Mouse (Mus musculus) lung, postnatal 0 days (tissue): ENCODE measurements around the gene Htr7. TPM values are rescaled to one million over a fixed set of nuclear protein-coding genes. Genes with fewer than 3 reads are reported as not detected.

Source experiments
- ATAC-seq: fragments of 200-750 bp; cut with Nextera tagmentation; 2 replicates; pipeline ENCODE4 v1.8.0; 2017; ENCODE audit warnings: moderate library complexity
- DNase-seq: peaks from one replicate; pipeline ENCODE4 v3.0.0-alpha.2; 2016; ENCODE audit warnings: low spot score
- H3K27ac ChIP-seq: fragments of 300-500 bp; sonication (generic); 2 replicates; pipeline ENCODE4 v1.5.1; 2014; ENCODE audit warnings: antibody characterized with exemption, mild to moderate bottlenecking, low read length, mixed read lengths
- H3K27me3 ChIP-seq: fragments of 300-500 bp; sonication (generic); replicated peaks from 2 replicates; pipeline ENCODE4 v1.6.1; 2014; ENCODE audit warnings: low read length, mixed read lengths; ENCODE audit not compliant: insufficient read depth
- H3K36me3 ChIP-seq: fragments of 300-500 bp; sonication (generic); 2 replicates; pipeline ENCODE4 v1.6.1; 2014; ENCODE audit warnings: low read length, mixed read lengths; ENCODE audit not compliant: insufficient read depth
- H3K4me1 ChIP-seq: fragments of 300-500 bp; sonication (generic); 2 replicates; pipeline ENCODE4 v1.6.1; 2014; ENCODE audit warnings: antibody characterized with exemption, low read depth, low read length, mixed read lengths; ENCODE audit not compliant: insufficient read depth
- H3K4me2 ChIP-seq: fragments of 300-500 bp; sonication (generic); replicated peaks from 2 replicates; pipeline ENCODE4 v1.6.1; 2014; ENCODE audit warnings: low read depth, mild to moderate bottlenecking, low read length, moderate library complexity, mixed read lengths
- H3K4me3 ChIP-seq: fragments of 300-500 bp; sonication (generic); 2 replicates; pipeline ENCODE4 v1.5.1; 2014; ENCODE audit warnings: low read depth, low read length
- H3K9ac ChIP-seq: fragments of 300-500 bp; sonication (generic); replicated peaks from 2 replicates; pipeline ENCODE4 v1.6.1; 2014; ENCODE audit warnings: low read depth, mild to moderate bottlenecking
- H3K9me3 ChIP-seq: fragments of 300-500 bp; sonication (generic); 2 replicates; pipeline ENCODE4 v1.6.1; 2016; ENCODE audit warnings: low read length, mixed read lengths
- CTCF ChIP-seq: IDR thresholded peaks from 2 replicates; pipeline ENCODE4 v1.5.1; 2016; ENCODE audit warnings: antibody characterized with exemption, mild to moderate bottlenecking
- EP300 ChIP-seq: IDR thresholded peaks from 2 replicates; pipeline ENCODE4 v1.6.1; 2016; ENCODE audit warnings: antibody characterized with exemption, mild to moderate bottlenecking, control low read depth
- WGBS: fragments of 180-500 bp; shearing (Covaris S2); extraction: QIAGEN DNeasy Blood & Tissue Kit; methylation state at CpG from one replicate; pipeline ENCODE4 v1.1.7; 2014; 5-methylcytosine and 5-hydroxymethylcytosine counted together
- polyA plus RNA-seq: library from polyadenylated mRNA; unstranded; fragments of >200 nt; fragmentation: Nextera tagmentation; extraction: Ambion mirVana; gene quantifications from 2 replicates; pipeline ENCODE4 v1.2.1, GENCODE M21; 2015

The Htr7 gene
- polyA plus RNA-seq, 1 experiment from 2014 or later = not detected

DNA sequence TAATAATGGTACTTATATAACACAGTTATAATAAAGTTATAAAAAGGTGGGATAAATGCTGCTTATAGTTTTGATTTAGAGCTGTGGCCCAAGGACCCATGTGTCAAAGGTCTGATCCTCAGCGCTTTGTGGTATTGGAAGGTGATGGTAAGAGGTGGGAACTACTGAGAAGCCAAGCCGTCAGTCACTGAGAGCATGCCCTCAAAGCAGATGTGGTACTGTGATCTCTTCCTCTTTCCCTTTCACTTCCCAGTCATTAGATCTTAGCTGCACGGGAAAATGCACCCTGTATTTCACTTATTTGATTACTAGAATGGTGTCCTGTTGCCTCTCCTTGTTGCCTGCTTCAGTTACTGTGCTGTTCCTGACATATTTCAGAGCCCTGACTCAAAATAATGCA, 59.9 kb downstream of the Htr7 start:
- Histone ChIP-seq H3K36me3 (no peaks in the 10 kb centered on the region), H3K4me1 (no peaks in the 10 kb centered on the region), H3K4me2 (no peak overlapping the region), H3K9ac (no peak overlapping the region), H3K9me3 (no peaks in the 10 kb centered on the region), H3K27ac (no peak overlapping the region), H3K4me3 (no peak overlapping the region), H3K27me3 (no peaks in the 10 kb centered on the region)
- TF ChIP-seq CTCF = no peak
- TF ChIP-seq EP300 = no peak
- 66% methylated on average over 3 of the region's 3 CpGs for WGBS
- ATAC-seq (no peak), DNase-seq (peak; percentile 10)

DNA sequence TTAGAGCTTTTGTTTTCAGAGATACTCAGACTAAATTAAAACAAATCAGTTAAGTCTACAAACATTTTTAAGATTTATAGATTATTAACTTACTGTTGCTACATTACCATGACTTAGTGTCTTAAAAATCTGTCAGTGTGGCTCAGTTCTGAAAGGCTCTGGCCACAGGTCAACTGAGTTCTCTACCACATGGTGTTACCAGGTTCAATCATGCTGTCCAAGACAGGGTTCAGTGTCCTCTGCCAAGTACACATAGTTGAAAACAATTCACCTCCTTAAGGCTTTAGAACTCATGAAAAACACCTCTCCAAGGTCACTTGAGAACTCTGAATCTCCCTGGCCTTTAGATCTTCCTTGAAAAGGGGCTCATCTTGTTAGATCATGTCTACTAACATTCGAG, 69.8 kb downstream of the Htr7 start:
- 71% methylated on average over 1 of the region's 1 CpGs for WGBS
- no peak overlapping the region for H3K4me3 ChIP-seq
- no peak overlapping the region for H3K4me2 ChIP-seq
- no peaks in the 10 kb centered on the region for H3K27me3 ChIP-seq
- no peaks in the 10 kb centered on the region for H3K9me3 ChIP-seq
- H3K9ac ChIP-seq = no peak overlapping the region
- ATAC-seq (no peak), DNase-seq (no peak)
- no peak for TF ChIP-seq EP300
- no peaks in the 10 kb centered on the region for H3K4me1 ChIP-seq
- no peaks in the 10 kb centered on the region for H3K36me3 ChIP-seq
- no peak overlapping the region for H3K27ac ChIP-seq

DNA sequence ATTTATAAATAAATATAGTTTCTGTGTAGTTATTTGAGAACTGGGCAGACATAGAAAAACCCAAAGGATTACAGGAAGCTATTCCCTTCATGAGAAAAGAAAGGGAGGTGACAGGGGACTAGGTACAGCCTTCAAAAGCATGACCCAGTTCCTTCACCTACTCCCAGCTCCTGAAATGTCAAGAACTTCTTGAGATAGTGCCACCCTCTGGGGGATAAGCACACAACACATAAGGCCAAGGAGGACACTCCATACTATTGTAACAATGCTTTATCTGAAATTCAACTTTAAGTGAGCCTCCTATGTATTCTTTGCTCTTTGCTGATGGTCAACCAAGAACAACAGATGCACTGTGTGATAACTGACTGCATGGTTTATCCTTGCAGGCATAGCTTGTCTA, 82.6 kb downstream of the Htr7 start:
- H3K4me2 ChIP-seq = no peak overlapping the region
- no peaks in the 10 kb centered on the region for H3K27me3 ChIP-seq
- H3K36me3 ChIP-seq = no peaks in the 10 kb centered on the region
- no peak overlapping the region for H3K9ac ChIP-seq
- H3K4me1 ChIP-seq = no peaks in the 10 kb centered on the region
- ATAC-seq (no peak), DNase-seq (no peak)
- TF ChIP-seq CTCF (no peak), EP300 (no peak)
- no peak overlapping the region for H3K4me3 ChIP-seq
- no peak overlapping the region for H3K27ac ChIP-seq
- H3K9me3 ChIP-seq = no peaks in the 10 kb centered on the region

DNA sequence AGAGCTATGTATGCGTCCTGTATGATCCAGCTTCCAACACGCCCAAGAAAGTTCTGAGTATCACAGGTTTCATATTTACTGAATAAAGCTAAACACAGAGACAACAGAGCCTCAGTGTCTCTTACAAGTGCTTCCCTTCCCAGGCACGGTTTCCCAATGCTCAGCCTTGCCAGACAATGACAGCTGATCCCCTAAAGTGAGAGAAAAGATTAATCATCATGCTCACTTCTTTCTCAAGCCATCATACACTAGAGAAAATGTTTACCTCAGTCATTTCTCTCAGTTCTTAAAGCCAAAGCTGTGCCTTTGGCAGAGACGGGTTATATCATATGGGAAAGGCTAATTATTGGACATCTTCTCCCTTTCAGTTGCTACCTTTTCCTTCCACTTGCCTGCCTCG, 99.7 kb downstream of the Htr7 start:
- DNase-seq (no peak), ATAC-seq (no peak)
- Histone ChIP-seq H3K4me3 (no peak overlapping the region), H3K9ac (no peak overlapping the region), H3K27ac (no peak overlapping the region), H3K9me3 (no peaks in the 10 kb centered on the region), H3K4me1 (no peaks in the 10 kb centered on the region), H3K36me3 (no peaks in the 10 kb centered on the region), H3K4me2 (no peak overlapping the region), H3K27me3 (no peaks in the 10 kb centered on the region)
- 62% methylated on average over 5 of the region's 5 CpGs for WGBS
- no peak for TF ChIP-seq CTCF
- TF ChIP-seq EP300 = no peak

DNA sequence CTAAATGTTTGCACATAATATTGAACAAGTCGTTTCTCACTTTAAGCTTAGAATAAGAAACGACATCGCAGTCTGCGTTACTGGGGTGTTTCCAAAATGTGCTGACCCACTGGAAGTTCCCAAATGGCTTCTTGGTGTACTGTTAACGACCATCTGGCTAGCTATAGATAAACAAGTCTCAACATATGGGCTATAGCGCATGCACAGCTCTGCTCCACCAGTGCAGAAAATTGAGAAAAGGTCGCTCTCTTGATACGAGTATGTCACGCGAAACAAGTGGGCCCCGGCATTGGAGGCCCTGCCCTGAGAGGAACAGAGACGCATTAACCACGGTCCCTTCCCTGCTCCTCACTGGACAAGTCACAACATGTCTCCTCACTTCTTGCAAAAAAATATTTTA, 101.6 kb downstream of the Htr7 start:
- no peaks in the 10 kb centered on the region for H3K27me3 ChIP-seq
- H3K9ac ChIP-seq = no peak overlapping the region
- no peak for DNase-seq
- TF ChIP-seq CTCF = no peak
- TF ChIP-seq EP300 = no peak
- ATAC-seq = no peak
- no peak overlapping the region for H3K27ac ChIP-seq
- H3K4me1 ChIP-seq = no peaks in the 10 kb centered on the region
- no peaks in the 10 kb centered on the region for H3K36me3 ChIP-seq
- no peaks in the 10 kb centered on the region for H3K9me3 ChIP-seq
- no peak overlapping the region for H3K4me2 ChIP-seq
- no peak overlapping the region for H3K4me3 ChIP-seq
- 83% methylated on average over 13 of the region's 13 CpGs for WGBS

DNA sequence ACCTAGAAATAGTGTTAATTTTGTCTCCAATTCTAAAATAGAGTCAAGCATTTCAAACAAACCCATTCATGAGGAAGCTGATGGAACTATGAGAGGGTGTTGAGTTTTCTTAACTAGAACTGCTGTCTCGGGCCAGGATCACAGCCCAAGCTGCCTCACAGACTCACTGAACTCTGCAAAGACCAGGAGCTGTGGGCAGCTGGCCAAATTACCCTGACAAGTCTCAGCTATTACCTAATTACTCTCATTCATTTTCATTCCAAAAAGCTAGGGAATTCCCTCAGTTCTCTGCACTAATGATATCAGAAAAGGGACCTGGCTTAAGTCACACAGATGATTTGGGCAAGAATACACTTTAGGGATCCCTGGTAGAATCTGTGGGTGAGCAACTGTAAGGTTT, 107.4 kb downstream of the Htr7 start:
- Histone ChIP-seq H3K27ac (no peak overlapping the region), H3K4me3 (no peak overlapping the region), H3K9ac (no peak overlapping the region), H3K9me3 (no peaks in the 10 kb centered on the region), H3K4me2 (no peak overlapping the region), H3K36me3 (no peaks in the 10 kb centered on the region), H3K27me3 (no peaks in the 10 kb centered on the region), H3K4me1 (no peaks in the 10 kb centered on the region)
- 23% methylated on average over 1 of the region's 1 CpGs for WGBS
- DNase-seq (no peak), ATAC-seq (no peak)
- TF ChIP-seq CTCF (no peak), EP300 (no peak)

DNA sequence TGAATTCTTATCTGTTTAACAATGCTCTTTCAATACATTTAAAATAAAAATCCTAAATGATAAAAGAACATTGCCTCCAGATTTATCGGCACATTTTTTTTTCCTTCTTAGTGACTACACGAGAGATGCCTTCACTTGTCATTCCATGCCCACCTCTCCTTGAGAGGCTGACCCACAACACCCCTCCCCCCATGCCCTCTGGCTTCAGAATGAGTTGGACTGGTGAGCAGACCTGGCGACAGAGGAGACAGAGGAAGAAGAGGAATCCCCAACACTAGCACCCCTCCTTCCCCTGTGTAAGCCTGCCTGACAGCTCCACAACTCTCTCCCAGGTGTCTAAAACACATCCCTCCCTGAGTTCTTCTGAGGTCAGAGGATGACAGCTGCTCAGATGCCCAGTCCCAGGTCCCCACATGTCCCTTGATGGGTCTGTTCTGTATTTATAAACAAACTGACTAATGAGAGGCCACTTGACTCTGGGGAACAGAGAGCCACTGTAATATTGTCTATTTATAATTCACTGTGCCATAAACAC, 132.3 kb downstream of the Htr7 start:
- Histone ChIP-seq H3K27ac (no peak overlapping the region), H3K4me2 (no peak overlapping the region), H3K9ac (no peak overlapping the region), H3K4me1 (no peaks in the 10 kb centered on the region), H3K36me3 (no peaks in the 10 kb centered on the region), H3K9me3 (no peaks in the 10 kb centered on the region), H3K4me3 (no peak overlapping the region), H3K27me3 (no peaks in the 10 kb centered on the region)
- WGBS = 38% methylated on average over 3 of the region's 3 CpGs
- no peak for ATAC-seq
- no peak for DNase-seq
- no peak for TF ChIP-seq CTCF
- TF ChIP-seq EP300 = no peak
